Mouse (Mus musculus) lung, postnatal 0 days (tissue): ENCODE measurements around the gene Srsf11.

Source experiments
- CTCF ChIP-seq: IDR thresholded peaks from 2 replicates; pipeline ENCODE4 v1.5.1; 2016; ENCODE audit warnings: antibody characterized with exemption, mild to moderate bottlenecking
- EP300 ChIP-seq: IDR thresholded peaks from 2 replicates; pipeline ENCODE4 v1.6.1; 2016; ENCODE audit warnings: antibody characterized with exemption, mild to moderate bottlenecking, control low read depth

DNA sequence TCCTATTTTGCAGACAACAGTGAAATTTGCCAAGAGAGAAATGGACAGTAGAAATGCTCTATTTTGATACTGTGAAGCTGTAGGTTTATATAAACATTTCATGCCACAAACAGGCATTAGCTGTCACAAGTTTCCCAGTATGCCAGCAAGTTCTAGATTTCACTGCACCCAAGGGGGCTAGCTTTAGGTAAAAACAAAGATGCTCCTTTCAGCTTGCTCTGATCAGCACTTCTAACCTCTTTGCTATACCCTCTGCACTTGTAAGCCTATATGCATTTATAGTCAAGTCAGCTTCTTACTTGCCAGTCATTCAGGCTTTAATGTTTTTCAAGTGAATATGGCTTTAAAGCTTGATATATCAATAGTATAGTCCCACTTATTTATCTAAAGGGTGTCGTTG lies 27.8 kb downstream of the Srsf11 start:
- TF ChIP-seq CTCF (no peak), EP300 (no peak)
